Comparison of ENCODE assay signal across 13 mouse cellular contexts in genomic region chr13:12468488-12468887, GRCm38 (mm10). TPM values are rescaled to one million over a fixed set of nuclear protein-coding genes. Genes with fewer than 3 reads are reported as not detected.
DNase-seq lines count a peak whose midpoint lies in the region; ATAC-seq and TF ChIP-seq lines count a peak whose summit lies in the region.
"Had no signal": no experiment of that assay in that cellular context is flagged by ENCODE, and none has a peak within 500 bp of the region (broad histone marks: within the 10 kb centered on the region; RNA-seq: fewer than 3 reads in every experiment).

No protein-coding gene starts in this region.

- H3K9ac ChIP-seq in liver, embryonic 12.5 days, result no peak overlapping the region
- no peak overlapping the region for H3K9ac ChIP-seq in liver, embryonic 11.5 days (ENCODE audit: low read depth, low read length)
- H3K9ac ChIP-seq in CH12.LX (ENCODE audit: insufficient read depth, low read depth), result no peak overlapping the region
- H3K9ac ChIP-seq: forebrain, embryonic 15.5 days; hindbrain, embryonic 15.5 days; limb, embryonic 13.5 days had no signal

- H3K27me3 ChIP-seq in liver, embryonic 12.5 days (replicated peaks), result 0 out of 2 replicates have a peak, but pooled peaks cover 7% of the 10 kb centered on the region
- no peaks in the 10 kb centered on the region for H3K27me3 ChIP-seq in liver, embryonic 11.5 days (replicated peaks; ENCODE audit: control insufficient read depth, insufficient read depth, low read length)
- no peaks in the 10 kb centered on the region for H3K27me3 ChIP-seq in CH12.LX (replicated peaks)
- H3K27me3 ChIP-seq: forebrain, embryonic 15.5 days; hindbrain, embryonic 15.5 days; limb, embryonic 13.5 days had no signal

- no peak for TF ChIP-seq RAD21 in CH12.LX (IDR thresholded peaks at IDR 0.05; ENCODE audit: low read depth, low read length)

- no peak for TF ChIP-seq EP300 in CH12.LX (IDR thresholded peaks at IDR 0.05; ENCODE audit: low read length)

- no peaks in the 10 kb centered on the region for H3K79me2 ChIP-seq in CH12.LX (replicated peaks; ENCODE audit: control insufficient read depth, extremely low read depth, insufficient read depth, poor library complexity, severe bottlenecking)

- no peaks in the 10 kb centered on the region for H3K36me3 ChIP-seq in liver, embryonic 12.5 days
- H3K36me3 ChIP-seq in liver, embryonic 11.5 days (ENCODE audit: control insufficient read depth, insufficient read depth, low read length), result no peaks in the 10 kb centered on the region
- no peaks in the 10 kb centered on the region for H3K36me3 ChIP-seq in CH12.LX (replicated peaks in 1 of 2; ENCODE audit: control insufficient read depth in 1 of 2, insufficient read depth in 1 of 2, low read length in 1 of 2)
- H3K36me3 ChIP-seq: forebrain, embryonic 15.5 days; hindbrain, embryonic 15.5 days; limb, embryonic 13.5 days had no signal

- no peaks in the 10 kb centered on the region; the same call in 1 of the 2 replicates for H3K4me1 ChIP-seq in liver, embryonic 12.5 days
- no peaks in the 10 kb centered on the region for H3K4me1 ChIP-seq in liver, embryonic 11.5 days (replicated peaks; ENCODE audit: control insufficient read depth, insufficient read depth, low read length)
- H3K4me1 ChIP-seq in CH12.LX (ENCODE audit: control insufficient read depth in 1 of 2, insufficient read depth in 2 of 2), result peaks cover 0 to 25% of the 10 kb centered on the region in 2 experiments; a peak in 2 of 4 replicates
- H3K4me1 ChIP-seq in brown adipose tissue, adult 24 weeks (ENCODE audit: control insufficient read depth, insufficient read depth, insufficient read length, low read length), result no peaks in the 10 kb centered on the region
- H3K4me1 ChIP-seq: forebrain, embryonic 15.5 days; hindbrain, embryonic 15.5 days; limb, embryonic 13.5 days had no signal

- H3K27ac ChIP-seq in liver, embryonic 12.5 days, result peak overlapping the region; percentile 36; the same call in 1 of the 2 replicates
- no peak overlapping the region for H3K27ac ChIP-seq in liver, embryonic 11.5 days (ENCODE audit: low read depth, low read length)
- no peak overlapping the region for H3K27ac ChIP-seq in CH12.LX (ENCODE audit: insufficient read depth, low read depth)
- H3K27ac ChIP-seq in brown adipose tissue, adult 24 weeks (replicated peaks; ENCODE audit: low read depth, low read length), result peak overlapping the region; percentile 60
- H3K27ac ChIP-seq: forebrain, embryonic 15.5 days; hindbrain, embryonic 15.5 days; limb, embryonic 13.5 days had no signal

- no peak for DNase-seq in liver, embryonic 11.5 days (ENCODE audit: low spot score)
- DNase-seq in CH12.LX (ENCODE audit: extremely low read depth), result peak; percentile 50
- no peak for DNase-seq in right cerebral cortex, postnatal 25 days
- no peak for DNase-seq in embryo, embryonic 10 days (ENCODE audit: low spot score)
- DNase-seq: adrenal gland, adult 2 months; cerebellum, postnatal 36 days; kidney, postnatal 14 days had no signal

- H3K4me2 ChIP-seq in liver, embryonic 12.5 days, result no peak overlapping the region
- no peak overlapping the region for H3K4me2 ChIP-seq in liver, embryonic 11.5 days
- no peak overlapping the region for H3K4me2 ChIP-seq in CH12.LX (ENCODE audit: insufficient read depth, low read depth, poor library complexity, severe bottlenecking)
- H3K4me2 ChIP-seq: forebrain, embryonic 15.5 days; hindbrain, embryonic 15.5 days; limb, embryonic 13.5 days had no signal

- in situ Hi-C loops in CH12.LX (cut with MboI; ENCODE audit: low pct_ligation_motif_present, low pct_unique_long_range_greater_than_20kb, low sequenced_read_pairs), result no loop called here

- TF ChIP-seq CTCF in CH12.LX (conservative IDR thresholded peaks at IDR 0.05 in 1 of 2, IDR thresholded peaks at IDR 0.05 in 1 of 2; ENCODE audit: low read depth in 2 of 2, low read length in 2 of 2), result no peak

- no peak for ATAC-seq in liver, embryonic 12.5 days
- ATAC-seq in liver, embryonic 11.5 days (replicated peaks; ENCODE audit: low FRiP score), result no peak
- peak; percentile 82 for ATAC-seq in megakaryocyte-erythroid progenitor cell, adult 5-6 weeks (replicated peaks; ENCODE audit: low FRiP score, low TSS enrichment, poor library complexity, severe bottlenecking)
- ATAC-seq: forebrain, embryonic 15.5 days had no signal

- H3K9me3 ChIP-seq in liver, embryonic 12.5 days (replicated peaks), result no peaks in the 10 kb centered on the region
- H3K9me3 ChIP-seq in liver, embryonic 11.5 days (ENCODE audit: control insufficient read depth, low read length), result no peaks in the 10 kb centered on the region
- H3K9me3 ChIP-seq in CH12.LX (replicated peaks; ENCODE audit: low read length), result no peaks in the 10 kb centered on the region
- H3K9me3 ChIP-seq: forebrain, embryonic 15.5 days; hindbrain, embryonic 15.5 days; limb, embryonic 13.5 days had no signal

- WGBS in liver, embryonic 12.5 days (ENCODE audit: insufficient replicate concordance), result 57% methylated on average over 1 of the region's 1 CpGs
- 69% methylated on average over 1 of the region's 1 CpGs for WGBS in liver, embryonic 11.5 days

- no peak for TF ChIP-seq POLR2A in CH12.LX (IDR thresholded peaks at IDR 0.05; ENCODE audit: low read depth, low read length)

- dilution Hi-C loops in CH12.LX (cut with MboI; ENCODE audit: extremely low pct_ligation_motif_present, extremely low pct_unique_long_range_greater_than_20kb, low sequenced_read_pairs), result no loop called here

- H3K4me3 ChIP-seq in liver, embryonic 12.5 days, result no peak overlapping the region
- H3K4me3 ChIP-seq in liver, embryonic 11.5 days (ENCODE audit: low read depth, low read length), result no peak overlapping the region
- no peak overlapping the region for H3K4me3 ChIP-seq in CH12.LX (replicated peaks in 1 of 3; ENCODE audit: low read depth in 2 of 3, low read length in 2 of 3, poor library complexity in 1 of 3)
- no peak overlapping the region for H3K4me3 ChIP-seq in brown adipose tissue, adult 24 weeks (ENCODE audit: insufficient read depth, low read depth, low read length)
- H3K4me3 ChIP-seq: forebrain, embryonic 15.5 days; hindbrain, embryonic 15.5 days; limb, embryonic 13.5 days had no signal

TF ChIP-seq in CH12.LX, 34 proteins besides CTCF, POLR2A, EP300 and RAD21:
- TF ChIP-seq CHD2 (IDR thresholded peaks at IDR 0.05; ENCODE audit: low read length), result no peak
- peak; percentile 59 for TF ChIP-seq BHLHE40 (IDR thresholded peaks at IDR 0.05; ENCODE audit: low read depth, low read length)
- no peak for TF ChIP-seq TCF12 (IDR thresholded peaks at IDR 0.05; ENCODE audit: low read depth, low read length)
- no peak for TF ChIP-seq ZC3H11A (IDR thresholded peaks at IDR 0.05; ENCODE audit: low read depth, low read length)
- 0 out of 2 replicates have a peak, but pooled peaks have one; percentile 14 for TF ChIP-seq ETS1 (conservative IDR thresholded peaks at IDR 0.05; ENCODE audit: low read depth, low read length)
TF ChIP-seq in CH12.LX: peak in this region for 2.

RNA-seq across cellular contexts. Expression of gene Lgals8, which starts 3.7 kb away (rescaled TPM):
- polyA plus RNA-seq in liver, embryonic 12.5 days (2016; fragmentation: Nextera tagmentation; extraction: Ambion mirVana), result 14.8 and 15.8 TPM in 2 replicates
- polyA plus RNA-seq in liver, embryonic 11.5 days (2014; fragmentation: Nextera tagmentation; extraction: Ambion mirVana), result 17.4 and 19.7 TPM in 2 replicates
- 11.7 and 15.8 TPM in 2 replicates for total RNA-seq in CH12.LX (2012; rRNA removed)
- 23.5 and 26.8 TPM in 2 replicates for total RNA-seq in CH12.LX (2014; rRNA removed)
- 18.4 and 18.6 TPM in 2 replicates for polyA plus RNA-seq in CH12.LX (2012; ENCODE audit: insufficient read length, low read depth)
- 29.8 and 36.4 TPM in 2 replicates for polyA plus RNA-seq in brown adipose tissue, adult 24 weeks (2012; ENCODE audit: insufficient read depth, insufficient read length, missing spikeins)
- 23.0 and 39.7 TPM in 2 replicates for total RNA-seq in megakaryocyte-erythroid progenitor cell, adult 5-6 weeks (2014; fragmentation: Nextera tagmentation)
- 21.7 and 50.3 TPM in 2 replicates for total RNA-seq in megakaryocyte-erythroid progenitor cell, adult 5-6 weeks (2017)

RNA-seq across cellular contexts. Expression of gene Edaradd, which starts 51.8 kb away (rescaled TPM):
- polyA plus RNA-seq in liver, embryonic 12.5 days (2016; fragmentation: Nextera tagmentation; extraction: Ambion mirVana), result 0.08 and 0.24 TPM in 2 replicates
- polyA plus RNA-seq in liver, embryonic 11.5 days (2014; fragmentation: Nextera tagmentation; extraction: Ambion mirVana), result 0.34 and 0.42 TPM in 2 replicates
- 0.38 and 0.68 TPM in 2 replicates for total RNA-seq in CH12.LX (2012; rRNA removed)
- total RNA-seq in CH12.LX (2014; rRNA removed), result 0.16 and 0.23 TPM in 2 replicates
- polyA plus RNA-seq in CH12.LX (2012; ENCODE audit: insufficient read length, low read depth), result 0.24 and 0.29 TPM in 2 replicates
- not detected in 2 replicates for polyA plus RNA-seq in brown adipose tissue, adult 24 weeks (2012; ENCODE audit: insufficient read depth, insufficient read length, missing spikeins)
- 0.07 TPM in 1 of 2 replicates, not detected in the other for total RNA-seq in megakaryocyte-erythroid progenitor cell, adult 5-6 weeks (2014; fragmentation: Nextera tagmentation)
- not detected in 2 replicates for total RNA-seq in megakaryocyte-erythroid progenitor cell, adult 5-6 weeks (2017)

Comparison
In these comparisons a context has a peak if more than half of its experiments do, and no peak if none do; other contexts are left out.
1. H3K27ac ChIP-seq: peak in liver, embryonic 12.5 days (single experiment) and brown adipose tissue, adult 24 weeks (single experiment); none in liver, embryonic 11.5 days (single experiment) and CH12.LX (single experiment).